30 mouse cellular contexts compared by ENCODE assay signal in the genomic region with DNA sequence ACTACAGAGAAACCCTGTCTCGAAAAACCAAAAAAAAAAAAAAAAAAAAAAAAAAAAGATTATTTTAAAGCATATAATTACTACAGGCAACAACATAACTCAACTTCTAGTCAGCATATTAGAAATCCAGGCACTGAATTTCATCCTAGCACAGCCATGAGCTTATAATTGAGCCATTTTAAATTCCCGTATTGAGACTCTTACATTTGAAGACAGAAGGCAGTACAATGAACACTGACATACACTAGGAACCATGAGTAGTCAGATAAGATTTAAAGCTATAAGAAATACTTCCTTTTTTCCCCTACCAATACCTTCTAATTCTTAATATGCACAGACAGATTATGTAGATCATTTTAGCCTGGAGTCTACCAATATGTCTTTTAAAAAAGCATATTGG.
"Had no signal": no experiment of that assay in that cellular context is flagged by ENCODE, and none has a peak within 500 bp of the region (broad histone marks: within the 10 kb centered on the region; RNA-seq: fewer than 3 reads in every experiment).

No protein-coding gene starts in this region.

- H3K4me3 ChIP-seq: limb, embryonic 10.5 days; limb, embryonic 12.5 days; limb, embryonic 13.5 days; limb, embryonic 15.5 days; liver, embryonic 12.5 days; liver, embryonic 13.5 days; liver, embryonic 15.5 days; lung, embryonic 15.5 days; megakaryocyte, embryonic 14.5 days; midbrain, embryonic 10.5 days; midbrain, embryonic 12.5 days; midbrain, embryonic 13.5 days; midbrain, embryonic 15.5 days; myocyte had no signal

- H3K4me1 ChIP-seq: limb, embryonic 10.5 days; limb, embryonic 12.5 days; limb, embryonic 13.5 days; limb, embryonic 15.5 days; midbrain, embryonic 12.5 days; midbrain, embryonic 15.5 days had no signal

- H3K9ac ChIP-seq: limb, embryonic 12.5 days; limb, embryonic 13.5 days; limb, embryonic 15.5 days; liver, embryonic 12.5 days; liver, embryonic 13.5 days; liver, embryonic 14.5 days; liver, embryonic 15.5 days; liver, postnatal 0 days; lung, embryonic 14.5 days; lung, embryonic 15.5 days; midbrain, embryonic 12.5 days; midbrain, embryonic 13.5 days; midbrain, embryonic 15.5 days had no signal

- H3K27ac ChIP-seq: limb, embryonic 10.5 days; limb, embryonic 12.5 days; limb, embryonic 13.5 days; limb, embryonic 15.5 days; liver, embryonic 12.5 days; liver, embryonic 13.5 days; liver, embryonic 14.5 days; liver, embryonic 15.5 days; lung, embryonic 15.5 days; macrophage; midbrain, embryonic 10.5 days; midbrain, embryonic 12.5 days; midbrain, embryonic 13.5 days; midbrain, embryonic 15.5 days had no signal

- DNase-seq: left cerebral cortex, postnatal 4 days; liver, embryonic 13.5 days; liver, postnatal 0 days; lung, adult 18-20 months; lung, adult 2 months; lung, embryonic 14.5 days; lung, postnatal 10 days; lung, postnatal 14 days; lung, postnatal 36 days; lung, postnatal 4 days; midbrain, embryonic 14.5 days had no signal

- H3K36me3 ChIP-seq: limb, embryonic 10.5 days; limb, embryonic 12.5 days; limb, embryonic 13.5 days; limb, embryonic 15.5 days; liver, embryonic 12.5 days; liver, embryonic 13.5 days; liver, embryonic 15.5 days; lung, embryonic 15.5 days; midbrain, embryonic 10.5 days; midbrain, embryonic 12.5 days; midbrain, embryonic 13.5 days; midbrain, embryonic 15.5 days had no signal

- H3K27me3 ChIP-seq: limb, embryonic 12.5 days; limb, embryonic 13.5 days; limb, embryonic 15.5 days; liver, embryonic 12.5 days; liver, embryonic 13.5 days; liver, embryonic 15.5 days; lung, embryonic 15.5 days; megakaryocyte, embryonic 14.5 days; midbrain, embryonic 12.5 days; midbrain, embryonic 13.5 days; midbrain, embryonic 15.5 days had no signal

- ATAC-seq: liver, embryonic 12.5 days; liver, postnatal 0 days; lung, postnatal 0 days; midbrain, embryonic 13.5 days; midbrain, embryonic 15.5 days; midbrain, embryonic 16.5 days had no signal

- H3K9me3 ChIP-seq: limb, embryonic 10.5 days; limb, embryonic 12.5 days; limb, embryonic 13.5 days; limb, embryonic 15.5 days; liver, embryonic 12.5 days; liver, embryonic 13.5 days; liver, embryonic 15.5 days; lung, embryonic 15.5 days; megakaryocyte, embryonic 14.5 days; midbrain, embryonic 10.5 days; midbrain, embryonic 12.5 days; midbrain, embryonic 13.5 days; midbrain, embryonic 15.5 days had no signal

- H3K4me2 ChIP-seq: limb, embryonic 12.5 days; limb, embryonic 13.5 days; limb, embryonic 15.5 days; liver, embryonic 11.5 days; liver, embryonic 12.5 days; liver, embryonic 13.5 days; liver, embryonic 15.5 days; lung, embryonic 14.5 days; lung, embryonic 15.5 days; midbrain, embryonic 11.5 days; midbrain, embryonic 12.5 days; midbrain, embryonic 13.5 days; midbrain, embryonic 15.5 days had no signal
